In genomic region chr5:137770709-137771108, GRCm38 (mm10) we compare ENCODE assay signal across 9 mouse cellular contexts. TPM values are rescaled to one million over a fixed set of nuclear protein-coding genes. Genes with fewer than 3 reads are reported as not detected.
A peak's percentile ranks its signal among the peaks of the same experiment; 100 is the strongest.
DNase-seq lines count a peak whose midpoint lies in the region; ATAC-seq and TF ChIP-seq lines count a peak whose summit lies in the region.
"Had no signal": no experiment of that assay in that cellular context is flagged by ENCODE, and none has a peak within 500 bp of the region (broad histone marks: within the 10 kb centered on the region; RNA-seq: fewer than 3 reads in every experiment).

No protein-coding gene starts in this region.

- WGBS in hindbrain, embryonic 11.5 days = 45% methylated on average over 2 of the region's 2 CpGs
- 49% methylated on average over 2 of the region's 2 CpGs for WGBS in hindbrain, embryonic 13.5 days
- 43% methylated on average over 2 of the region's 2 CpGs for WGBS in limb, embryonic 11.5 days

- no peak overlapping the region for H3K27ac ChIP-seq in hindbrain, embryonic 11.5 days (ENCODE audit: low read depth, low read length)
- no peak overlapping the region for H3K27ac ChIP-seq in hindbrain, embryonic 13.5 days
- no peak overlapping the region for H3K27ac ChIP-seq in ES-Bruce4 (ENCODE audit: insufficient read depth, low read length)
- no peak overlapping the region for H3K27ac ChIP-seq in limb, embryonic 11.5 days (replicated peaks; ENCODE audit: low read depth, low read length)
- H3K27ac ChIP-seq: midbrain, embryonic 12.5 days had no signal

- TF ChIP-seq CTCF in ES-Bruce4 (IDR thresholded peaks at IDR 0.05; ENCODE audit: low read depth, low read length) = peak; percentile 32

- peak; percentile 75 for DNase-seq in hindbrain, embryonic 11.5 days (ENCODE audit: low spot score)
- DNase-seq in embryo, embryonic 10 days (ENCODE audit: low spot score) = peak; percentile 82
- peak; percentile 70 for DNase-seq in limb, embryonic 11.5 days (ENCODE audit: low spot score)
- DNase-seq in retina, embryonic 14.5 days (ENCODE audit: low spot score) = peak; percentile 83
- no peak for DNase-seq in left cerebral cortex, postnatal 4 days
- DNase-seq in cerebellum, adult 11-12 months = no peak

- H3K9me3 ChIP-seq in hindbrain, embryonic 11.5 days (ENCODE audit: control insufficient read depth, low read length) = no peaks in the 10 kb centered on the region
- H3K9me3 ChIP-seq in hindbrain, embryonic 13.5 days = no peaks in the 10 kb centered on the region
- H3K9me3 ChIP-seq in ES-Bruce4 (replicated peaks; ENCODE audit: control insufficient read depth, insufficient read depth, low read length, poor library complexity, severe bottlenecking) = no peaks in the 10 kb centered on the region
- no peaks in the 10 kb centered on the region for H3K9me3 ChIP-seq in limb, embryonic 11.5 days (ENCODE audit: control insufficient read depth, low read length)
- H3K9me3 ChIP-seq: midbrain, embryonic 12.5 days had no signal

- H3K36me3 ChIP-seq in hindbrain, embryonic 11.5 days (ENCODE audit: control insufficient read depth, insufficient read depth, low read length) = no peaks in the 10 kb centered on the region
- H3K36me3 ChIP-seq in hindbrain, embryonic 13.5 days = no peaks in the 10 kb centered on the region
- no peaks in the 10 kb centered on the region for H3K36me3 ChIP-seq in ES-Bruce4 (ENCODE audit: control insufficient read depth, insufficient read depth, low read length, poor library complexity, severe bottlenecking)
- no peaks in the 10 kb centered on the region for H3K36me3 ChIP-seq in limb, embryonic 11.5 days (ENCODE audit: control insufficient read depth, insufficient read depth, low read length)
- H3K36me3 ChIP-seq: midbrain, embryonic 12.5 days had no signal

- intact Hi-C loops in left cerebral cortex, postnatal 4 days (cut with DNase I) = no loop called here

- ATAC-seq in hindbrain, embryonic 11.5 days (ENCODE audit: low FRiP score) = no peak
- ATAC-seq in hindbrain, embryonic 13.5 days (ENCODE audit: low FRiP score) = no peak
- no peak for ATAC-seq in limb, embryonic 11.5 days (ENCODE audit: insufficient number of reproducible peaks, low FRiP score, low TSS enrichment, low read depth)

- H3K27me3 ChIP-seq in hindbrain, embryonic 11.5 days (ENCODE audit: control insufficient read depth, insufficient read depth, low read length) = no peaks in the 10 kb centered on the region
- H3K27me3 ChIP-seq in hindbrain, embryonic 13.5 days = no peaks in the 10 kb centered on the region
- no peaks in the 10 kb centered on the region for H3K27me3 ChIP-seq in ES-Bruce4 (ENCODE audit: control insufficient read depth, insufficient read depth, low read length, poor library complexity, severe bottlenecking)
- H3K27me3 ChIP-seq in limb, embryonic 11.5 days (ENCODE audit: control insufficient read depth, insufficient read depth, low read length) = no peaks in the 10 kb centered on the region
- H3K27me3 ChIP-seq: midbrain, embryonic 12.5 days had no signal

- H3K4me3 ChIP-seq in hindbrain, embryonic 11.5 days (ENCODE audit: low read depth, low read length) = no peak overlapping the region
- no peak overlapping the region for H3K4me3 ChIP-seq in hindbrain, embryonic 13.5 days
- H3K4me3 ChIP-seq in ES-Bruce4 (ENCODE audit: low read depth, low read length) = no peak overlapping the region
- no peak overlapping the region for H3K4me3 ChIP-seq in limb, embryonic 11.5 days (ENCODE audit: low read depth, low read length)
- H3K4me3 ChIP-seq: midbrain, embryonic 12.5 days had no signal

- H3K9ac ChIP-seq in hindbrain, embryonic 11.5 days (ENCODE audit: low read depth, low read length) = no peak overlapping the region
- no peak overlapping the region for H3K9ac ChIP-seq in hindbrain, embryonic 13.5 days
- H3K9ac ChIP-seq in ES-Bruce4 (ENCODE audit: low read depth, poor library complexity, severe bottlenecking) = no peak overlapping the region
- no peak overlapping the region for H3K9ac ChIP-seq in limb, embryonic 11.5 days (ENCODE audit: low read length)
- H3K9ac ChIP-seq: midbrain, embryonic 12.5 days had no signal

- TF ChIP-seq EP300 in ES-Bruce4 (IDR thresholded peaks at IDR 0.05; ENCODE audit: insufficient read depth, low read depth, low read length) = no peak

- no peak overlapping the region for H3K4me2 ChIP-seq in hindbrain, embryonic 11.5 days (replicated peaks; ENCODE audit: low read depth, low read length)
- H3K4me2 ChIP-seq in hindbrain, embryonic 13.5 days = no peak overlapping the region
- no peak overlapping the region for H3K4me2 ChIP-seq in limb, embryonic 11.5 days (ENCODE audit: low read depth, severe bottlenecking)
- H3K4me2 ChIP-seq: midbrain, embryonic 12.5 days had no signal

- TF ChIP-seq POLR2A in ES-Bruce4 (IDR thresholded peaks at IDR 0.05; ENCODE audit: insufficient read depth, low read length) = no peak

- H3K4me1 ChIP-seq in hindbrain, embryonic 11.5 days (replicated peaks; ENCODE audit: control insufficient read depth, insufficient read depth, low read length) = no peaks in the 10 kb centered on the region
- 0 out of 2 replicates have a peak, but pooled peaks cover 5% of the 10 kb centered on the region for H3K4me1 ChIP-seq in hindbrain, embryonic 13.5 days (replicated peaks)
- no peaks in the 10 kb centered on the region for H3K4me1 ChIP-seq in ES-Bruce4 (ENCODE audit: control insufficient read depth, insufficient read depth, low read length)
- H3K4me1 ChIP-seq in limb, embryonic 11.5 days (ENCODE audit: control insufficient read depth, insufficient read depth, low read length) = no peaks in the 10 kb centered on the region

RNA-seq across cellular contexts. Expression of gene Ppp1r35, which starts 7.9 kb away (rescaled TPM):
- polyA plus RNA-seq in hindbrain, embryonic 11.5 days (2014; fragmentation: Nextera tagmentation; extraction: Ambion mirVana) = 64.9 and 78.4 TPM in 2 replicates
- 40.6 and 44.1 TPM in 2 replicates for polyA plus RNA-seq in hindbrain, embryonic 13.5 days (2015; fragmentation: Nextera tagmentation; extraction: Ambion mirVana)
- polyA plus RNA-seq in ES-Bruce4 (2011; ENCODE audit: insufficient read depth, insufficient read length, low read depth, missing spikeins) = 30.3 and 35.4 TPM in 2 replicates
- 61.4 and 62.0 TPM in 2 replicates for polyA plus RNA-seq in limb, embryonic 11.5 days (2014; fragmentation: Nextera tagmentation; extraction: Ambion mirVana)
- total RNA-seq in left cerebral cortex, postnatal 4 days (2021) = 10 to 100 TPM; 28.4 to 38.6 TPM

RNA-seq across cellular contexts. Expression of gene Mepce, which starts 16.7 kb away (rescaled TPM):
- 9.9 and 14.9 TPM in 2 replicates for polyA plus RNA-seq in hindbrain, embryonic 11.5 days (2014; fragmentation: Nextera tagmentation; extraction: Ambion mirVana)
- polyA plus RNA-seq in hindbrain, embryonic 13.5 days (2015; fragmentation: Nextera tagmentation; extraction: Ambion mirVana) = 10.7 and 11.1 TPM in 2 replicates
- 21.6 and 24.8 TPM in 2 replicates for polyA plus RNA-seq in ES-Bruce4 (2011; ENCODE audit: insufficient read depth, insufficient read length, low read depth, missing spikeins)
- polyA plus RNA-seq in limb, embryonic 11.5 days (2014; fragmentation: Nextera tagmentation; extraction: Ambion mirVana) = 12.0 and 12.2 TPM in 2 replicates
- total RNA-seq in left cerebral cortex, postnatal 4 days (2021) = 10 to 100 TPM; 32.9 to 35.2 TPM

RNA-seq across cellular contexts. Expression of gene Zcwpw1, which starts 16.9 kb away (rescaled TPM):
- polyA plus RNA-seq in hindbrain, embryonic 11.5 days (2014; fragmentation: Nextera tagmentation; extraction: Ambion mirVana) = 13.5 and 17.2 TPM in 2 replicates
- polyA plus RNA-seq in hindbrain, embryonic 13.5 days (2015; fragmentation: Nextera tagmentation; extraction: Ambion mirVana) = 10.6 and 12.3 TPM in 2 replicates
- 15.0 and 15.5 TPM in 2 replicates for polyA plus RNA-seq in ES-Bruce4 (2011; ENCODE audit: insufficient read depth, insufficient read length, low read depth, missing spikeins)
- polyA plus RNA-seq in limb, embryonic 11.5 days (2014; fragmentation: Nextera tagmentation; extraction: Ambion mirVana) = 19.6 and 20.1 TPM in 2 replicates
- 1 to 10 TPM; 5.4 to 6.1 TPM for total RNA-seq in left cerebral cortex, postnatal 4 days (2021)

RNA-seq across cellular contexts. Expression of gene Tsc22d4, which starts 25.2 kb away (rescaled TPM):
- 56.4 and 64.0 TPM in 2 replicates for polyA plus RNA-seq in hindbrain, embryonic 11.5 days (2014; fragmentation: Nextera tagmentation; extraction: Ambion mirVana)
- polyA plus RNA-seq in hindbrain, embryonic 13.5 days (2015; fragmentation: Nextera tagmentation; extraction: Ambion mirVana) = 61.1 and 62.5 TPM in 2 replicates
- polyA plus RNA-seq in ES-Bruce4 (2011; ENCODE audit: insufficient read depth, insufficient read length, low read depth, missing spikeins) = 47.7 and 53.3 TPM in 2 replicates
- polyA plus RNA-seq in limb, embryonic 11.5 days (2014; fragmentation: Nextera tagmentation; extraction: Ambion mirVana) = 96.0 and 101 TPM in 2 replicates
- 10 to 100 TPM; 61.6 to 71.9 TPM for total RNA-seq in left cerebral cortex, postnatal 4 days (2021)

RNA-seq across cellular contexts. Expression of gene Nyap1, which starts 29.3 kb away (rescaled TPM):
- 2.9 and 5.3 TPM in 2 replicates for polyA plus RNA-seq in hindbrain, embryonic 11.5 days (2014; fragmentation: Nextera tagmentation; extraction: Ambion mirVana)
- polyA plus RNA-seq in hindbrain, embryonic 13.5 days (2015; fragmentation: Nextera tagmentation; extraction: Ambion mirVana) = 32.9 and 34.1 TPM in 2 replicates
- 12.4 and 13.0 TPM in 2 replicates for polyA plus RNA-seq in ES-Bruce4 (2011; ENCODE audit: insufficient read depth, insufficient read length, low read depth, missing spikeins)
- polyA plus RNA-seq in limb, embryonic 11.5 days (2014; fragmentation: Nextera tagmentation; extraction: Ambion mirVana) = 1.2 and 1.8 TPM in 2 replicates
- 100 to 1,000 TPM; 195 to 197 TPM for total RNA-seq in left cerebral cortex, postnatal 4 days (2021)

Comparison
In these comparisons a context has a peak if more than half of its experiments do, and no peak if none do; other contexts are left out.
1. DNase-seq: peak in hindbrain, embryonic 11.5 days (single experiment), embryo, embryonic 10 days (single experiment), limb, embryonic 11.5 days (single experiment) and retina, embryonic 14.5 days (single experiment); none in left cerebral cortex, postnatal 4 days (single experiment) and cerebellum, adult 11-12 months (single experiment).